Mouse (Mus musculus) midbrain, embryonic 16.5 days (tissue): Measurements from ENCODE around the gene Gm9507. TPM values are rescaled to one million over a fixed set of nuclear protein-coding genes. Genes with fewer than 3 reads are reported as not detected.
"Not testable (repeated sequence)": the region's sequence is repeated elsewhere in the genome, so short reads cannot be mapped to it uniquely, and the experiment has no call there.

ENCODE experiments used
- ATAC-seq: fragments of 200-750 bp; cut with Nextera tagmentation; 2 replicates; pipeline ENCODE4 v1.8.0; 2017; ENCODE audit warnings: moderate TSS enrichment
- H3K27ac ChIP-seq: fragments of 300-500 bp; sonication (generic); 2 replicates; pipeline ENCODE4 v1.5.1; 2014; ENCODE audit warnings: mild to moderate bottlenecking, low read length, mixed read lengths
- H3K27me3 ChIP-seq: fragments of 300-500 bp; sonication (generic); 2 replicates; pipeline ENCODE4 v1.6.1; 2014; ENCODE audit warnings: low read depth, low read length, mixed read lengths; ENCODE audit not compliant: control insufficient read depth, insufficient read depth
- H3K36me3 ChIP-seq: fragments of 300-500 bp; sonication (generic); 2 replicates; pipeline ENCODE4 v1.6.1; 2014; ENCODE audit warnings: mild to moderate bottlenecking, low read length, moderate library complexity, mixed read lengths; ENCODE audit not compliant: control insufficient read depth, insufficient read depth
- H3K4me1 ChIP-seq: fragments of 300-500 bp; sonication (generic); 2 replicates; pipeline ENCODE4 v1.6.1; 2014; ENCODE audit warnings: mild to moderate bottlenecking, low read length, mixed read lengths; ENCODE audit not compliant: control insufficient read depth, insufficient read depth
- H3K4me2 ChIP-seq: fragments of 300-500 bp; sonication (generic); 2 replicates; pipeline ENCODE4 v1.6.1; 2014; ENCODE audit warnings: mild to moderate bottlenecking, low read length, mixed read lengths
- H3K4me3 ChIP-seq: fragments of 300-500 bp; sonication (generic); 2 replicates; pipeline ENCODE4 v1.5.1; 2014; ENCODE audit warnings: low read depth, mild to moderate bottlenecking, low read length, moderate library complexity, mixed read lengths
- H3K9ac ChIP-seq: fragments of 300-500 bp; sonication (generic); 2 replicates; pipeline ENCODE4 v1.6.1; 2014; ENCODE audit warnings: low read depth, low read length, mixed read lengths
- H3K9me3 ChIP-seq: fragments of 300-500 bp; sonication (generic); replicated peaks from 2 replicates; pipeline ENCODE4 v1.6.1; 2014; ENCODE audit warnings: mild to moderate bottlenecking, low read length, mixed read lengths; ENCODE audit not compliant: control insufficient read depth, poor library complexity, severe bottlenecking
- WGBS: fragments of 180-500 bp; shearing (Covaris S2); extraction: QIAGEN DNeasy Blood & Tissue Kit; methylation state at CpG from one replicate; pipeline ENCODE4 v1.1.7; 2014; 5-methylcytosine and 5-hydroxymethylcytosine counted together
- polyA plus RNA-seq: library from polyadenylated mRNA; unstranded; fragments of >200 nt; fragmentation: Nextera tagmentation; extraction: Ambion mirVana; gene quantifications from 2 replicates; pipeline ENCODE4 v1.2.1, GENCODE M21; 2015

The Gm9507 gene
- polyA plus RNA-seq, 1 experiment from 2014 or later, result not detected

GRCm38 (mm10) chr10:77818523-77818922 is 6.9 kb upstream of the Gm9507 start:
- Histone ChIP-seq H3K9me3 (no peaks in the 10 kb centered on the region), H3K4me3 (no peak overlapping the region), H3K27me3 (no peaks in the 10 kb centered on the region), H3K27ac (no peak overlapping the region), H3K4me2 (no peak overlapping the region), H3K36me3 (no peaks in the 10 kb centered on the region), H3K9ac (no peak overlapping the region), H3K4me1 (no peaks in the 10 kb centered on the region)
- ATAC-seq, result peak; percentile 60
- 95% methylated on average over 4 of the region's 4 CpGs for WGBS

GRCm38 (mm10) chr10:77815514-77815913 is 3.9 kb upstream of the Gm9507 start:
- no peaks in the 10 kb centered on the region for H3K4me1 ChIP-seq
- no peak for ATAC-seq
- H3K27me3 ChIP-seq, result no peaks in the 10 kb centered on the region
- no peak overlapping the region for H3K4me2 ChIP-seq
- no peak overlapping the region for H3K27ac ChIP-seq
- no peak overlapping the region for H3K9ac ChIP-seq
- no peaks in the 10 kb centered on the region for H3K36me3 ChIP-seq
- 38% methylated on average over 5 of the region's 5 CpGs for WGBS
- H3K4me3 ChIP-seq, result no peak overlapping the region
- H3K9me3 ChIP-seq, result no peaks in the 10 kb centered on the region

- Histone ChIP-seq H3K4me2 (no peak within 1 kb of the TSS), H3K9me3 (no peaks in the 10 kb centered on the region), H3K27me3 (no peaks in the 10 kb centered on the region), H3K9ac (no peak within 1 kb of the TSS), H3K4me1 (no peaks in the 10 kb centered on the region), H3K36me3 (no peaks in the 10 kb centered on the region), H3K27ac (no peak within 1 kb of the TSS), H3K4me3 (no peak within 1 kb of the TSS)
- WGBS, result 62% methylated on average over 4 of the region's 4 CpGs
- ATAC-seq, result no peak
Measured at GRCm38 (mm10) chr10:77814382-77814781, 2.7 kb upstream of the Gm9507 start, which contains the start of gene Gm2696. Gene Gm2696, plus strand, starts transcription at chr10:77814682.

GRCm38 (mm10) chr10:77804095-77804494 is 7.5 kb downstream of the Gm9507 start:
- no peak overlapping the region for H3K4me3 ChIP-seq
- H3K4me1 ChIP-seq, result no peaks in the 10 kb centered on the region
- H3K4me2 ChIP-seq, result no peak overlapping the region
- no peak overlapping the region for H3K27ac ChIP-seq
- 85% methylated on average over 3 of the region's 3 CpGs for WGBS
- no peak for ATAC-seq
- H3K27me3 ChIP-seq, result no peaks in the 10 kb centered on the region
- H3K9me3 ChIP-seq, result no peaks in the 10 kb centered on the region
- H3K36me3 ChIP-seq, result no peaks in the 10 kb centered on the region
- H3K9ac ChIP-seq, result no peak overlapping the region

- no peaks in the 10 kb centered on the region for H3K27me3 ChIP-seq
- no peak within 1 kb of the TSS for H3K9ac ChIP-seq
- H3K9me3 ChIP-seq, result no peaks in the 10 kb centered on the region
- no peaks in the 10 kb centered on the region for H3K4me1 ChIP-seq
- no peak within 1 kb of the TSS for H3K27ac ChIP-seq
- 66% methylated on average over 8 of the region's 8 CpGs for WGBS
- no peak for ATAC-seq
- H3K36me3 ChIP-seq, result no peaks in the 10 kb centered on the region
- H3K4me2 ChIP-seq, result no peak within 1 kb of the TSS
- no peak within 1 kb of the TSS for H3K4me3 ChIP-seq
Measured at GRCm38 (mm10) chr10:77798921-77799508, 12.6 kb downstream of the Gm9507 start, which contains the start of gene Gm19668. Gene Gm19668, minus strand, starts transcription at chr10:77799133.

GRCm38 (mm10) chr10:77798164-77798920 is 13.3 kb downstream of the Gm9507 start:
- not testable (repeated sequence) for H3K9ac ChIP-seq, ATAC-seq, H3K27ac ChIP-seq, H3K36me3 ChIP-seq, H3K27me3 ChIP-seq, H3K4me1 ChIP-seq, H3K4me2 ChIP-seq, H3K4me3 ChIP-seq, H3K9me3 ChIP-seq
- WGBS, result 39% methylated on average over 3 of the region's 3 CpGs

- 18% methylated on average over 3 of the region's 3 CpGs for WGBS
- ATAC-seq, result no peak
- Histone ChIP-seq H3K36me3 (no peaks in the 10 kb centered on the region), H3K4me2 (no peak overlapping the region), H3K9me3 (no peaks in the 10 kb centered on the region), H3K27ac (no peak overlapping the region), H3K4me3 (no peak overlapping the region), H3K27me3 (no peaks in the 10 kb centered on the region), H3K4me1 (no peaks in the 10 kb centered on the region), H3K9ac (no peak overlapping the region)
Measured at GRCm38 (mm10) chr10:77797677-77798076, 14.0 kb downstream of the Gm9507 start.

GRCm38 (mm10) chr10:77794976-77795375 is 16.7 kb downstream of the Gm9507 start, which contains the start of gene Gm9639:
Gene Gm9639, minus strand, starts transcription at chr10:77795076.
- 94% methylated on average over 2 of the region's 2 CpGs for WGBS
- ATAC-seq, result no peak
- Histone ChIP-seq H3K4me2 (no peak within 1 kb of the TSS), H3K36me3 (no peaks in the 10 kb centered on the region), H3K27me3 (no peaks in the 10 kb centered on the region), H3K27ac (no peak within 1 kb of the TSS), H3K9ac (no peak within 1 kb of the TSS), H3K4me3 (no peak within 1 kb of the TSS), H3K4me1 (no peaks in the 10 kb centered on the region), H3K9me3 (no peaks in the 10 kb centered on the region)

GRCm38 (mm10) chr10:77788621-77789020 is 23.0 kb downstream of the Gm9507 start:
- Histone ChIP-seq H3K4me2 (no peak overlapping the region), H3K27me3 (no peaks in the 10 kb centered on the region), H3K9me3 (no peaks in the 10 kb centered on the region), H3K4me1 (no peaks in the 10 kb centered on the region), H3K27ac (no peak overlapping the region), H3K9ac (no peak overlapping the region), H3K4me3 (no peak overlapping the region), H3K36me3 (no peaks in the 10 kb centered on the region)
- ATAC-seq, result no peak
- WGBS, result 77% methylated on average over 2 of the region's 2 CpGs
